Mouse (Mus musculus): ENCODE measurements at regions not wholly inside any gene's neighbourhood (a gene's known extent, or its start where the extent isn't known, plus 50 kb on each side); places are given as distances from the start of the nearest gene placed in this dataset.

- Histone ChIP-seq H3K4me3 (replicated peaks; ENCODE audit: low read length) (no peak overlapping the region), H3K4me2 (replicated peaks; ENCODE audit: low read depth, low read length, severe bottlenecking) (no peak overlapping the region), H3K27me3 (ENCODE audit: control insufficient read depth, insufficient read depth, low read length) (no peaks in the 10 kb centered on the region), H3K27ac (replicated peaks; ENCODE audit: low read depth, low read length) (no peak overlapping the region), H3K9ac (ENCODE audit: low read depth, low read length, severe bottlenecking) (no peak overlapping the region), H3K4me1 (ENCODE audit: control insufficient read depth, insufficient read depth, low read length) (no peaks in the 10 kb centered on the region), H3K9me3 (ENCODE audit: control insufficient read depth, low read length) (no peaks in the 10 kb centered on the region), H3K36me3 (ENCODE audit: control insufficient read depth, insufficient read depth, low read length) (no peaks in the 10 kb centered on the region)
- DNase-seq (ENCODE audit: low spot score) (no peak), ATAC-seq (ENCODE audit: low FRiP score, low read depth) (no peak)
- TF ChIP-seq POLR2A (IDR thresholded peaks at IDR 0.05; ENCODE audit: borderline replicate concordance, extremely low read depth, insufficient read depth, insufficient read length): no peak
- whole genome bisulfite sequencing: 77% methylated on average over 2 of the region's 2 CpGs
These were observed 264.3 kb downstream of the Bcl2 start for GRCm38 (mm10) chr1:106449795-106450194.

All from limb, embryonic 14.5 days (tissue).